Mouse (Mus musculus): ENCODE data around the gene Selenom.

DNA sequence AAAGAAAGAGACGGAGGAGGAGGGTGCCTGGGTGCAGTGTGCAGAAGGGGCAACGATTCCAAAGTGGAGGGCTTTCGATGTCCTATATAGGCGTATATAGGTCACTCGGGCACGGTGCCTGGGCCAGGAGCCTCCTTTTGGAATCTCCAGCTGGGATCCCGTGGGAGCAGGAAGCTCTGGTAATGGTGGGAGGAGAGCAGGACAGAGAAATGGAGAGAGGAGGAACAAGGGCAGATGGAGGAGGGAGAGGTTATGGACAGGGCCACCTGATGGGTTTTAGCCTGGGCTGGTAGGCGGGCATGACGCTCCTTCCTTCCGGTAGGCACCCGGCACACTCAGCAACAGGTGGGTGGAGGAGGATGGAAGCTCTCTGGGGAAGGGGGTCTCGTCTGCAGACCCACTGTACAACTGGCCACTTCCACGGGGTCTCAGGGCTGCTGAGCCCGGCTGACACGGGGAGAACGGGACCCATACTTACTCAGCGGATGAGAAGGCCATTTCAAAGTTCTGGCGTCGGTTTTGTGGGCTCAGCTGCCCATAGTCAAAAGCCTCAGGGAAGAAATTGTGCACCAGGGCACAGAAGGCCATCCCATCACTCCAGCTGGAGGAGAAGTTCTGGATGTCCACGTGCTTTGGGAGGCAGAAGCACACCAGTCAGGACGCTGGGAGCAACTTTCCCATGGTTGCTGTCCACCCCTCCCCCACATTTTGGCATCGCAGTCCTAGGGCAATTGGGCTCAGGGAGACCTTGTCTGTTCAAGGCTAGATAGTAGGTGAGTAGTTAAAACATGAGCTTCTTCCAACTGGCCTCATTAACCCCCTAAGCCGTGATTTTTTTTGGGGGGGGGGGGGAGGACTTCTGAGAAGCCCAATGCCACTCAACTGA is 7.1 kb downstream of the Selenom start:
- TF ChIP-seq ZNF384 (IDR thresholded peaks at IDR 0.05; ENCODE audit: low read depth, low read length), result no peak
- TF ChIP-seq MAFK (IDR thresholded peaks at IDR 0.05; ENCODE audit: insufficient read depth, low read depth, low read length), result no peak
- no peak for TF ChIP-seq HCFC1 (IDR thresholded peaks at IDR 0.05; ENCODE audit: borderline replicate concordance, insufficient read depth, low read length)
- no peak for TF ChIP-seq ZC3H11A (IDR thresholded peaks at IDR 0.05; ENCODE audit: borderline replicate concordance, low read depth, low read length)
